Mouse (Mus musculus): ENCODE results near the gene Notch2. TPM values are rescaled to one million over a fixed set of nuclear protein-coding genes. Genes with fewer than 3 reads are reported as not detected.

The Notch2 gene
- polyA plus RNA-seq, 1 experiment from 2014 or later = 10.8 TPM

GRCm38 (mm10) chr3:98132636-98133035 is 119.3 kb downstream of the Notch2 start:
- no peak for DNase-seq
- Histone ChIP-seq H3K36me3 (ENCODE audit: control insufficient read depth, insufficient read depth, low read length) (peaks cover 15% of the 10 kb centered on the region; the same call in 1 of the 2 replicates), H3K4me3 (replicated peaks; ENCODE audit: low read depth, low read length) (no peak overlapping the region), H3K9me3 (ENCODE audit: control insufficient read depth, low read length) (no peaks in the 10 kb centered on the region), H3K4me2 (ENCODE audit: low read length) (no peak overlapping the region), H3K27ac (replicated peaks; ENCODE audit: low read depth, low read length) (no peak overlapping the region), H3K9ac (replicated peaks; ENCODE audit: low read length) (no peak overlapping the region), H3K27me3 (ENCODE audit: control insufficient read depth, insufficient read depth, low read length) (no peaks in the 10 kb centered on the region), H3K4me1 (ENCODE audit: control insufficient read depth, insufficient read depth, low read length) (no peaks in the 10 kb centered on the region)
- no peak for ATAC-seq (ENCODE audit: low FRiP score, low TSS enrichment)
- WGBS = 95% methylated on average over 8 of the region's 8 CpGs

- Histone ChIP-seq H3K27me3 (ENCODE audit: control insufficient read depth, insufficient read depth, low read length) (no peaks in the 10 kb centered on the region), H3K4me2 (ENCODE audit: low read length) (no peak overlapping the region), H3K4me1 (ENCODE audit: control insufficient read depth, insufficient read depth, low read length) (no peaks in the 10 kb centered on the region), H3K9ac (replicated peaks; ENCODE audit: low read length) (no peak overlapping the region), H3K36me3 (ENCODE audit: control insufficient read depth, insufficient read depth, low read length) (peaks cover 39% of the 10 kb centered on the region), H3K9me3 (ENCODE audit: control insufficient read depth, low read length) (no peaks in the 10 kb centered on the region), H3K27ac (replicated peaks; ENCODE audit: low read depth, low read length) (no peak overlapping the region), H3K4me3 (replicated peaks; ENCODE audit: low read depth, low read length) (no peak overlapping the region)
- no peak for DNase-seq
- ATAC-seq (ENCODE audit: low FRiP score, low TSS enrichment) = no peak
- WGBS = 93% methylated on average over 15 of the region's 15 CpGs
Measured at GRCm38 (mm10) chr3:98141456-98141855, 128.1 kb downstream of the Notch2 start.

- H3K4me1 ChIP-seq (ENCODE audit: control insufficient read depth, insufficient read depth, low read length) = no peaks in the 10 kb centered on the region
- DNase-seq = no peak
- H3K4me3 ChIP-seq (replicated peaks; ENCODE audit: low read depth, low read length) = no peak overlapping the region
- no peak for ATAC-seq (ENCODE audit: low FRiP score, low TSS enrichment)
- WGBS = 96% methylated on average over 13 of the region's 13 CpGs
- H3K36me3 ChIP-seq (ENCODE audit: control insufficient read depth, insufficient read depth, low read length) = peaks cover 53% of the 10 kb centered on the region
- H3K27me3 ChIP-seq (ENCODE audit: control insufficient read depth, insufficient read depth, low read length) = no peaks in the 10 kb centered on the region
- H3K27ac ChIP-seq (replicated peaks; ENCODE audit: low read depth, low read length) = no peak overlapping the region
- no peak overlapping the region for H3K9ac ChIP-seq (replicated peaks; ENCODE audit: low read length)
- H3K4me2 ChIP-seq (ENCODE audit: low read length) = no peak overlapping the region
- H3K9me3 ChIP-seq (ENCODE audit: control insufficient read depth, low read length) = no peaks in the 10 kb centered on the region
Measured at GRCm38 (mm10) chr3:98142862-98143261, 129.5 kb downstream of the Notch2 start.

GRCm38 (mm10) chr3:98145204-98145603 is 131.9 kb downstream of the Notch2 start:
- peaks cover 44% of the 10 kb centered on the region for H3K36me3 ChIP-seq (ENCODE audit: control insufficient read depth, insufficient read depth, low read length)

GRCm38 (mm10) chr3:98146471-98147410 is 133.4 kb downstream of the Notch2 start:
- ATAC-seq (ENCODE audit: low FRiP score, low TSS enrichment) = no peak
- H3K27ac ChIP-seq (replicated peaks; ENCODE audit: low read depth, low read length) = no peak overlapping the region
- no peak overlapping the region for H3K4me3 ChIP-seq (replicated peaks; ENCODE audit: low read depth, low read length)
- H3K4me2 ChIP-seq (ENCODE audit: low read length) = no peak overlapping the region
- 95% methylated on average over 29 of the region's 29 CpGs for WGBS
- H3K9me3 ChIP-seq (ENCODE audit: control insufficient read depth, low read length) = no peaks in the 10 kb centered on the region
- H3K36me3 ChIP-seq (ENCODE audit: control insufficient read depth, insufficient read depth, low read length) = peaks cover 41% of the 10 kb centered on the region
- no peaks in the 10 kb centered on the region for H3K4me1 ChIP-seq (ENCODE audit: control insufficient read depth, insufficient read depth, low read length)
- DNase-seq = no peak
- no peak overlapping the region for H3K9ac ChIP-seq (replicated peaks; ENCODE audit: low read length)
- H3K27me3 ChIP-seq (ENCODE audit: control insufficient read depth, insufficient read depth, low read length) = no peaks in the 10 kb centered on the region

More at GRCm38 (mm10) chr3:98145204-98145603, 131.9 kb downstream of the Notch2 start:
- Histone ChIP-seq H3K4me3 (replicated peaks; ENCODE audit: low read depth, low read length) (no peak overlapping the region), H3K4me2 (ENCODE audit: low read length) (no peak overlapping the region), H3K27me3 (ENCODE audit: control insufficient read depth, insufficient read depth, low read length) (no peaks in the 10 kb centered on the region), H3K9me3 (ENCODE audit: control insufficient read depth, low read length) (no peaks in the 10 kb centered on the region), H3K9ac (replicated peaks; ENCODE audit: low read length) (no peak overlapping the region), H3K27ac (replicated peaks; ENCODE audit: low read depth, low read length) (no peak overlapping the region), H3K4me1 (ENCODE audit: control insufficient read depth, insufficient read depth, low read length) (no peaks in the 10 kb centered on the region)
- WGBS = 92% methylated on average over 10 of the region's 10 CpGs
- ATAC-seq (ENCODE audit: low FRiP score, low TSS enrichment) (no peak), DNase-seq (no peak)

GRCm38 (mm10) chr3:98147706-98148105 is 134.4 kb downstream of the Notch2 start:
- WGBS = 92% methylated on average over 14 of the region's 14 CpGs
- H3K9ac ChIP-seq (replicated peaks; ENCODE audit: low read length) = no peak overlapping the region
- H3K4me3 ChIP-seq (replicated peaks; ENCODE audit: low read depth, low read length) = no peak overlapping the region
- no peak overlapping the region for H3K27ac ChIP-seq (replicated peaks; ENCODE audit: low read depth, low read length)
- DNase-seq (no peak), ATAC-seq (ENCODE audit: low FRiP score, low TSS enrichment) (no peak)
- no peaks in the 10 kb centered on the region for H3K27me3 ChIP-seq (ENCODE audit: control insufficient read depth, insufficient read depth, low read length)
- H3K4me1 ChIP-seq (ENCODE audit: control insufficient read depth, insufficient read depth, low read length) = no peaks in the 10 kb centered on the region
- H3K9me3 ChIP-seq (ENCODE audit: control insufficient read depth, low read length) = no peaks in the 10 kb centered on the region
- no peak overlapping the region for H3K4me2 ChIP-seq (ENCODE audit: low read length)
- peaks cover 37% of the 10 kb centered on the region for H3K36me3 ChIP-seq (ENCODE audit: control insufficient read depth, insufficient read depth, low read length)

GRCm38 (mm10) chr3:98149881-98150280 is 136.6 kb downstream of the Notch2 start:
- H3K4me3 ChIP-seq (replicated peaks; ENCODE audit: low read depth, low read length) = no peak overlapping the region
- WGBS = 96% methylated on average over 11 of the region's 11 CpGs
- H3K9ac ChIP-seq (replicated peaks; ENCODE audit: low read length) = no peak overlapping the region
- H3K4me1 ChIP-seq (ENCODE audit: control insufficient read depth, insufficient read depth, low read length) = no peaks in the 10 kb centered on the region
- ATAC-seq (ENCODE audit: low FRiP score, low TSS enrichment) (no peak), DNase-seq (no peak)
- peaks cover 21% of the 10 kb centered on the region; the same call in 1 of the 2 replicates for H3K36me3 ChIP-seq (ENCODE audit: control insufficient read depth, insufficient read depth, low read length)
- H3K4me2 ChIP-seq (ENCODE audit: low read length) = no peak overlapping the region
- H3K27ac ChIP-seq (replicated peaks; ENCODE audit: low read depth, low read length) = no peak overlapping the region
- H3K9me3 ChIP-seq (ENCODE audit: control insufficient read depth, low read length) = no peaks in the 10 kb centered on the region
- no peaks in the 10 kb centered on the region for H3K27me3 ChIP-seq (ENCODE audit: control insufficient read depth, insufficient read depth, low read length)

- H3K36me3 ChIP-seq (ENCODE audit: control insufficient read depth, insufficient read depth, low read length) = peaks cover 21% of the 10 kb centered on the region; the same call in 1 of the 2 replicates
- H3K4me1 ChIP-seq (ENCODE audit: control insufficient read depth, insufficient read depth, low read length) = no peaks in the 10 kb centered on the region
- DNase-seq (no peak), ATAC-seq (ENCODE audit: low FRiP score, low TSS enrichment) (no peak)
- H3K4me2 ChIP-seq (ENCODE audit: low read length) = no peak overlapping the region
- no peaks in the 10 kb centered on the region for H3K9me3 ChIP-seq (ENCODE audit: control insufficient read depth, low read length)
- no peak overlapping the region for H3K4me3 ChIP-seq (replicated peaks; ENCODE audit: low read depth, low read length)
- H3K27me3 ChIP-seq (ENCODE audit: control insufficient read depth, insufficient read depth, low read length) = no peaks in the 10 kb centered on the region
- no peak overlapping the region for H3K9ac ChIP-seq (replicated peaks; ENCODE audit: low read length)
- H3K27ac ChIP-seq (replicated peaks; ENCODE audit: low read depth, low read length) = no peak overlapping the region
- 90% methylated on average over 10 of the region's 10 CpGs for WGBS
Measured at GRCm38 (mm10) chr3:98151016-98151415, 137.7 kb downstream of the Notch2 start.

GRCm38 (mm10) chr3:98153460-98153859 is 140.1 kb downstream of the Notch2 start:
- Histone ChIP-seq H3K9me3 (ENCODE audit: control insufficient read depth, low read length) (no peaks in the 10 kb centered on the region), H3K4me3 (replicated peaks; ENCODE audit: low read depth, low read length) (no peak overlapping the region), H3K27me3 (ENCODE audit: control insufficient read depth, insufficient read depth, low read length) (no peaks in the 10 kb centered on the region), H3K9ac (replicated peaks; ENCODE audit: low read length) (no peak overlapping the region), H3K36me3 (ENCODE audit: control insufficient read depth, insufficient read depth, low read length) (no peaks in the 10 kb centered on the region), H3K27ac (replicated peaks; ENCODE audit: low read depth, low read length) (no peak overlapping the region), H3K4me2 (ENCODE audit: low read length) (no peak overlapping the region), H3K4me1 (ENCODE audit: control insufficient read depth, insufficient read depth, low read length) (no peaks in the 10 kb centered on the region)
- ATAC-seq (ENCODE audit: low FRiP score, low TSS enrichment) (no peak), DNase-seq (no peak)

Data from midbrain, embryonic 14.5 days (tissue).